Mouse (Mus musculus) gastrocnemius, adult 2 months (tissue): ENCODE results near the gene Slc17a6. TPM values are rescaled to one million over a fixed set of nuclear protein-coding genes. Genes with fewer than 3 reads are reported as not detected.

Source experiments
- DNase-seq: peaks from one replicate; pipeline ENCODE4 v3.0.0; 2022
- H3K27ac ChIP-seq: fragments of 200-600 bp; 2 replicates; pipeline ENCODE4 v1.8.1; 2022; ENCODE audit warnings: mild to moderate bottlenecking
- H3K4me3 ChIP-seq: fragments of 200-600 bp; 2 replicates; pipeline ENCODE4 v1.8.1; 2022; ENCODE audit warnings: mild to moderate bottlenecking, moderate library complexity
- CTCF ChIP-seq: fragments of 200-600 bp; IDR thresholded peaks from 2 replicates; pipeline ENCODE4 v1.8.1; 2022; ENCODE audit warnings: antibody characterized with exemption, mild to moderate bottlenecking, moderate library complexity
- intact Hi-C: fragments of 180-260 bp; cut with DNase I; formaldehyde crosslinking; loops from one replicate; pipeline ENCODE4 v1.15.1; 2025
- long read RNA-seq, 2 experiments: library from polyadenylated mRNA; stranded (forward); transcript quantifications; one replicate each; pipeline ENCODE4 v2.0.0; 2021
- total RNA-seq, 2 experiments: library from RNA; stranded (reverse); gene quantifications; 2 replicates each; pipeline ENCODE4 v1.2.3; 2021

Gene Slc17a6
- total RNA-seq: not detected
- long read RNA-seq, experiment 1: 0 reads
- long read RNA-seq, experiment 2: 0 reads

DNA sequence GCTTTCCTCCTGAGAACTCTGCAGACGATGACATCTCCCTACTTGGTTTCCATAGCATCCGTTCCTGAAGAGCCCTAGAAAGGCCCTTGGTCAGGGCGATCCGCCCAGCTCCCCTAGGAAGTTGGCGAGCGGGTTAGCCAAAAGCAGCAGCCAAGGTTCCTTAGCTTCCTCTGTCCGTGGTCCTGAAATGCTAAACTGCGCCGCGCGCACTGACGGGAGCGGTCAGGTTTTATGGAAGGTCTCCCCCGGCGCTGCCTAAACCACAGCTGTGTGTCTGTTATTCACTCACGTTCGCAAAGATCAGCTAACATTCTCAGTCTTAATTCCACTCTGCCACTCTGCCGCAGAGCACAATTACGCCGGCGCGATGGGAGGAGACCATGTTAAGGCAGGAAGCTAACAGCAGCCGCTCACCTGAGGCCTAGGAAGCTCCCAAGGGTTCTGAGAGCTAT lies at the start of gene Slc17a6:
Gene Slc17a6 (plus strand): TSS at position 313 of the 452 bp plus-strand sequence.
- intact Hi-C loops: loop anchor here (2.0 to 10.0 kb wide), 2 partner anchors 193 to 351 kb away; no protein-coding TSS in a partner anchor

DNA sequence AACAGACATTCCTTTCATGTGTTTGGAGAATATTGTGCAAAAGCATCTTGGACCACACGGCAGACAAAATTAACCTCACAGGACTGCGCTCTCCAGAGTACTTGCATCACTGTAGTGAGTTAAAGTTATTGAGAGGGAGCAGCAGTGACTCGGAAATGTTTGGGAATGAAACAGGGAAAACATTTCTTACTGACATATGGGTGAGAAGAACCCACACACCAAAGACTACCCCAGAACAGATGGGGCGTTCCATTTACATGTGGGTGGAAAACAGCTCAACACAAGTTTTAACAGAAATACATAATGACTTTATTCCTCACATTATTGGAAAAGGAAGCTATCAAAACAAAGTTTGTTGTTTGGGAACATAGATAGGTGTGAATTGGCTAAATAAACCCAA lies 21.8 kb upstream of the Slc17a6 start:
- DNase-seq: no peak
- Histone ChIP-seq H3K27ac (no peak overlapping the region), H3K4me3 (no peak overlapping the region)
- intact Hi-C loops: no loop called here
- TF ChIP-seq CTCF: no peak

More for the DNA sequence above, at the start of gene Slc17a6:
- Histone ChIP-seq H3K27ac (no peak within 1 kb of the TSS), H3K4me3 (no peak within 1 kb of the TSS)
- peak; percentile 57 for DNase-seq
- no peak for TF ChIP-seq CTCF

DNA sequence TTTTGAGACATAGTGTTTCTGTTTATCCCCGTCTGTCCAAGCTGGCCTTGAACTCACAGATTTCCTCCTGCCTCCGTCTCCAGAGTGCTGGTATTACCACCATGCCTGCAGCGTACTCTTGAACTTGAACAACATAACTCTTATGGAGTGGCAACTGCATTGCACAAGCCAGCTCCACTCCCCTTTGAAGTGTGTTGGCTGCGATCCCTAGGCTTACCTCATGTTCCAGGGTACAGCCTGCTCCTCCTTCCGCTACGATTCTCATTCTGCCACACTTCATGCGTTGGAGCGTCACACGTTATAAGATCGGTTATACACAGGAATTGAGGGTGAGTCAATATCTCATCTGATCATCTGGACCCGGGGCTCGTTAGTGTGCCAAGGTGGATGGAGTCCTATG lies 18.1 kb upstream of the Slc17a6 start:
- Histone ChIP-seq H3K27ac (no peak overlapping the region), H3K4me3 (no peak overlapping the region)
- DNase-seq: no peak
- no peak for TF ChIP-seq CTCF
- intact Hi-C loops: no loop called here

DNA sequence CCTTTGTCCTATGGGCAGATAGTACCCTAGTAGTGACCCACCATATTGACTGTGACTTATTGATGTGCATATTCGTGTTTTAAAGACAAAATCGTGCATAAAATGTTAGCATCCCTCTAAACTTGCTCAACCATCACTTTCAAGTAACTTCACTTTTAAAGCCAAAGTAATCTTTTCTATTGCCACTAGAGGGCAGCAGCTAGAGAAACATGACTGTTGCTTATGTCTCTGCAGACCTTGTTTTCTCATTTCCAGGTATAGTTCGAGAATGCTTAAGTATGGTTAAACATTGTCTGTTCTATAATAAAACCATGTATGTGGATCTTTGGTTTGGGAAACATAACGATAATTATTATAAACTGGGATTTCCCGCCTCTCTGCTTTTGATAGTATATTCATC lies 7.4 kb upstream of the Slc17a6 start:
- Histone ChIP-seq H3K27ac (no peak overlapping the region), H3K4me3 (no peak overlapping the region)
- intact Hi-C loops: no loop called here
- TF ChIP-seq CTCF: peak; percentile 65
- no peak for DNase-seq

DNA sequence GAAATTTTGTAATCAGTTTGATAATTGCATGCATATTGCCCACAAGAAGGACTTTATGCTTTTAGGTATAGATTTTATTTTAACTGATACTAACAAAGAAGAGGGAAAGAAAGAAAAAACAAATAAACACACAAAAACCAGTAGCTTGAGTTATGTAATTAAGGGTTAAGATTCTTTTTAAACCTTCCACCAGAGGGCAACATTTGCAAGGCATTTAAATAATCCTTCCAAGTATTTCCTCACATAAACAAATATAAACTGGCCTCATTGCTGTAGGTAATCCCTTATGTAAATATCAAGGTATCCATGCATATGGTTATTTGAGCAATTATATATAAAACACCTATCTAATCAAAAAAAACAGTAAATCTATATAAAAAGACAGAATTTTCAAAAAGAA lies 3.9 kb upstream of the Slc17a6 start:
- no peak for DNase-seq
- intact Hi-C loops: no loop called here
- TF ChIP-seq CTCF: peak; percentile 56
- Histone ChIP-seq H3K27ac (no peak overlapping the region), H3K4me3 (no peak overlapping the region)

DNA sequence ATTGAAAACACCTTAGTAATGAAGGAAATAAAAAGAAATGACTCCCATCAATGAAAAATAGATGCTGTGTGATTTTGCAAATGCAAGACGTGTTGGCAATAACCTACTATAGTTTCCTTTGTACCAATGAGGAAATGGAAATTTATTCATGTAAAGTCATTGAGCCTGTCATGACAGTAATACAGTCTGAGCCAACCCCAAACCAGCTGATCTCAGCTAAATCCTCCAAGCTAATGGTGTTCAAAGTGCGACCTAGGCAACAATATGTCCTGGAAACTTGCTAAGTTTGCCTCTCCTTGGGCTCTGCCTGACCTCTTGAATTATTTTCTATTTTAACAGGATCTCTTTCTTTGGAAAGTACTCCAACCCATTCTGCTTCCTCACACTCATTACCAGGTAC lies 3.4 kb upstream of the Slc17a6 start:
- no peak overlapping the region for H3K27ac ChIP-seq

DNA sequence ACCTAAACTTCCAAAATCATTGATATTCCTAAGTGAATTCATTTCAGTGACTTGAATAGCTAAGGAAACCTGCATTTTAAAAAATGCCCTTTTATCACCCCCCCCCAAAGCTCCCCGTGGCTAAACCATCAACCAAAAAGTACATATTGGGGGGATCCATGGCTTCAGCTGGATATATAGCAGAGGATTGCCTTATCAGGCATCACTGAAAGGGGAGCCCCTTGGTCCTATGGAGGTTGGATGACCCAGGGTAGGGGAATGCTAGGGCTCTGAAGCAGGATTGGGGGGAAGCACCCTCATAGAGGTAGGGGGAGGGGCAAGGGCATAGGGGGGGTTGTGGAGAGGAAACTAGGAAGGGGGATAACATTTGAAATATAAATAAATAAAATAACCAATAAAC lies 1.8 kb upstream of the Slc17a6 start:
- DNase-seq: no peak
- intact Hi-C loops: loop anchor here (2.0 to 10.0 kb wide), 2 partner anchors 195 to 353 kb away; no protein-coding TSS in a partner anchor
- TF ChIP-seq CTCF: no peak
- no peak overlapping the region for H3K4me3 ChIP-seq
- H3K27ac ChIP-seq: no peak overlapping the region

More for the DNA sequence above, 3.4 kb upstream of the Slc17a6 start:
- intact Hi-C loops: no loop called here
- no peak overlapping the region for H3K4me3 ChIP-seq
- no peak for TF ChIP-seq CTCF
- DNase-seq: no peak

DNA sequence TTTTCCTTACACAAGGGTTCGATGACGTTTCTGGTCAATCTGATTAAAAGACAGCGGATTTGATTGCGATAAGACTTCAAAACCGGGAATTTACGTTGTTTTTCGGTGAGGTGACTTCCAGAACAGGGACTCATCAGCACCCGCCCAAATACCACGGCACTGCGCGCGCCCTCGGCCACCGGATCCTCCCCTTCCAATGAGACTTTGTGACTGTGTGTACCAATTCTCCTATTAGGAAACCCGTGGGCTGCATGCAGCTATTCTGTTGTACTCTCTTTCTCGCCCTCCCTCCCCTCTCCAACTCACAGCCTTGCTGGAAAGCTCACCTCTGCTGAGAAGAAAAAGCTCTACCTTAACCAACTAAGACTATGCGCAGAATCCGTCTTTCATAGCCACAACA lies 390 bp downstream of the Slc17a6 start:
- DNase-seq: no peak
- no peak for TF ChIP-seq CTCF
- intact Hi-C loops: loop anchor here (10.0 kb wide), 1 partner anchor 193 kb away; no protein-coding TSS in a partner anchor
- H3K27ac ChIP-seq: no peak overlapping the region
- H3K4me3 ChIP-seq: no peak overlapping the region

DNA sequence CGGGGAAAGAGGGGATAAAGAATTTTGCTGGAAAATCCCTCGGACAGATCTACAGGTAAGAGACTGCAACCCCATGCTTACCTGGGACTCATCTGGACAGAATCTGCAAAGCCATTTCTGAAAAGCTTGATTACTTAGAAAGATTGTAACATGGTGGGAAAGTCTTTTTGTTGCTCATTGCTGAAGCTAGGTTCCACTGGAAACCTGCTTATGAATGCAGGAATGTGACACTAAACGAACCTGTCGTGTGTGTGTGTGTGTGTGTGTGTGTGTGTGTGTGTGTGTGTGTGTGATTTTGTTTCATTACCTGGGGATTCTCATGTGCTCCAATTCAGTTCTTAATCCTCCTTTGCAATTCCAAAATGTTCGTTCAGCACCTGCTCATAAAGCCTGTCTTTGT lies 860 bp downstream of the Slc17a6 start:
- Histone ChIP-seq H3K4me3 (no peak overlapping the region), H3K27ac (no peak overlapping the region)
- TF ChIP-seq CTCF: no peak
- intact Hi-C loops: loop anchor here (10.0 kb wide), 1 partner anchor 192 kb away; no protein-coding TSS in a partner anchor
- DNase-seq: no peak

DNA sequence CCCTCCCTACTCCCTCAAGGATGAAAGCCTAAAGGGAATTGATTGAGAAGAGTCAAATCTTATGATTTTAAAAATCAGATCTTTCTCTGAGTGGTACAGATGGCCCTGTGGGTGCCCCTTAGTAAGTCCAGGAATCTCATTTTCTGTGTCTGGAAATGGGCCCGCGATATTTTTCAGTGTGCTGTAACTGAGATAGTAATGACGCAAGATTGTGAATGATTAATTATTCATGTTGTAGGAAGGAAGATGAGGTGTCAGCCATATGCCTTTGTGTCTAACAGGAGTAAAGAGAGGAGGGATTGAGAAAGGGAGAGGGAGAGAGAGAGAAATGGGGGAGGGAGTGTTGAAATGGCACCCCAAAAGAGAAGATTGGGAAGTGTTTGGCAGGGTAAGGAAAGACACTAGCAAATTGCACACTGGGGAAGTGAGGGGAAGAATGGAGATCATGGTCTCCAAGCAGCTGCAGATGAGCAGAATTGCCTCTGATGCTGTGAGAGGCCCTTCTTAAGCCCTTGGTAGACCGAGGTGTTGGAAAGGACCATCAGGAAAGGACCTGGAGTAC lies 2.6 kb downstream of the Slc17a6 start:
- DNase-seq: no peak
- no peak for TF ChIP-seq CTCF
- Histone ChIP-seq H3K27ac (no peak overlapping the region), H3K4me3 (no peak overlapping the region)
- intact Hi-C loops: loop anchor here (10.0 kb wide), 1 partner anchor 190 kb away; no protein-coding TSS in a partner anchor

DNA sequence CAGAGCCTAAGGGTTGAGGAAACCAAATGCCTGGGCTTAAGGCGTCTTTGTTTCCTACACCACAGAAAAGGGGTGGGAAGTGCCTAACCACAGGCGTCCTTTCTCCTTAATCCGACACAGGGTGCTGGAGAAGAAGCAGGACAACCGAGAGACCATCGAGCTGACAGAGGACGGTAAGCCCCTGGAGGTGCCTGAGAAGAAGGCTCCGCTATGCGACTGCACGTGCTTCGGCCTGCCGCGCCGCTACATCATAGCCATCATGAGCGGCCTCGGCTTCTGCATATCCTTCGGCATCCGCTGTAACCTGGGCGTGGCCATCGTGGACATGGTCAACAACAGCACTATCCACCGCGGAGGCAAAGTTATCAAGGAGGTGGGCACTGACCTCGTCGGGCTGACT lies 3.4 kb downstream of the Slc17a6 start:
- Histone ChIP-seq H3K27ac (no peak overlapping the region), H3K4me3 (no peak overlapping the region)
- TF ChIP-seq CTCF: no peak
- DNase-seq: no peak
- intact Hi-C loops: loop anchor here (10.0 kb wide), 1 partner anchor 190 kb away; no protein-coding TSS in a partner anchor

DNA sequence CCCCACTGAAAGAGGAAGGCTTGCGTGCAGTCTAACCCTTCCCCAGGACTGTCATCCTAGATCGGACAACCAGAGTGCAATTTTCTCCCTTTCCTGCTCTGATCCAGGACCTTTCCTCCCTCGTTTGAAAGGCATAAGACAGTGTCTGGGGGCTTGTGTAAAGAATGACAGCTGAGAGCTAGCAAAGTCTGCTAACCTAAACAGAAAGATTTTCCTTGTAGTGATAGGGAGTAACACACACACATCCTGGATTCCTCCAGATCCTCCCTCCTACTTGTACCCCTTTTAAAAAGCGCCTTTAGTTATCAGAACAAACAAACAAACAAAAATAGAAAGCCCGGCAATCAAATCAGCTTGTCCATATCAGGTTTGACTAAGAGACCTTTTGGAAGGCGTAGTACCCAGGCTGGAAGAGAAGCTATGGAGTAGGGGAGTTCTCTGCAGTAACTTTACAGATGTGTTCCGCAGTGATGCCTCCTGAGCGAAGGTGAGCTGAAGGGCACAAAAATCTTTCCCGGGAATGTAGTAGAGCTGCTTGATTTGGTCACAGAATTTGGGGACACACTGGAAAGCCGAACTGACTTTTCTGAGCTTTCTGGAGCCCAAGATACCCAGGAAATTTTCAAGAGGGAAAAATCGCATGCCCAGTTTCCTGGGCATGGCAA lies 3.9 kb downstream of the Slc17a6 start:
- DNase-seq: no peak
- no peak for TF ChIP-seq CTCF
- H3K27ac ChIP-seq: no peak overlapping the region
- H3K4me3 ChIP-seq: no peak overlapping the region
- intact Hi-C loops: loop anchor here (10.0 kb wide), 1 partner anchor 189 kb away; no protein-coding TSS in a partner anchor

DNA sequence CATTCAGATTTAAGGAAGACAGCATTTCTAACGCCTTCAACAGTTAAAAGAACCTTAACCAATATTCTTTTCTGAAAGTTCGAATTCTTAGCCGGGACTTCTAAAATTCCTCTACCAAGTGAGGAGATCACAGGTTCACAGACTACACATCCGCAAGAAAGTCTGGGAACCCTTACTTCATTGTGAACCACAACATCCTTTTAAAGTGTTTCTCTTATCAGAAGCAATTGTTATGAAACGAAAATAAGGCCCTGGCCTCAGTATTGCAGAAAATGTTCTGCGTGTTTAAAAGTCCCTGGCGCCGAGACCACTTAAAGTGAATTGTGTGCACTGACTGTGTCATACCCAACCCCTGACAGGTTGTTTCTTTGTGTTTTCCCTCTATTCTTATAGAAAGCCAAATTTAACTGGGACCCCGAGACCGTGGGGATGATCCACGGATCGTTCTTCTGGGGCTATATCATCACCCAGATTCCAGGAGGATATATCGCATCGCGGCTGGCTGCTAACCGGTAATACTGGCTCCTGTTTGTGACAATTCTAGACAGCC lies 4.7 kb downstream of the Slc17a6 start:
- intact Hi-C loops: loop anchor here (10.0 kb wide), 1 partner anchor 188 kb away; no protein-coding TSS in a partner anchor
- H3K27ac ChIP-seq: no peak overlapping the region
- H3K4me3 ChIP-seq: no peak overlapping the region
- DNase-seq: no peak
- TF ChIP-seq CTCF: no peak
